Mouse (Mus musculus) embryonic facial prominence, embryonic 14.5 days (tissue): ENCODE results near the gene Gm20604. TPM values are rescaled to one million over a fixed set of nuclear protein-coding genes. Genes with fewer than 3 reads are reported as not detected.
A peak's percentile ranks its signal among the peaks of the same experiment; 100 is the strongest.

Experiments used
- ATAC-seq: fragments of 200-750 bp; cut with Nextera tagmentation; 2 replicates; pipeline ENCODE4 v1.8.0; 2017; ENCODE audit warnings: low read depth, moderate number of reproducible peaks, moderate TSS enrichment
- DNase-seq: peaks from one replicate; pipeline ENCODE4 v3.0.0-alpha.2; 2015; ENCODE audit warnings: low spot score
- H3K27ac ChIP-seq: fragments of 300-500 bp; sonication (generic); replicated peaks from 2 replicates; pipeline ENCODE4 v1.5.1; 2014; ENCODE audit warnings: low read depth, mild to moderate bottlenecking, low read length, moderate library complexity
- H3K27me3 ChIP-seq: fragments of 300-500 bp; sonication (generic); replicated peaks from 2 replicates; pipeline ENCODE4 v1.6.1; 2014; ENCODE audit warnings: low read length; ENCODE audit not compliant: control insufficient read depth, insufficient read depth
- H3K36me3 ChIP-seq: fragments of 300-500 bp; sonication (generic); 2 replicates; pipeline ENCODE4 v1.6.1; 2014; ENCODE audit warnings: low read length, mixed read lengths; ENCODE audit not compliant: control insufficient read depth, insufficient read depth
- H3K4me1 ChIP-seq: fragments of 300-500 bp; sonication (generic); 2 replicates; pipeline ENCODE4 v1.6.1; 2014; ENCODE audit warnings: antibody characterized with exemption, low read length; ENCODE audit not compliant: control insufficient read depth, insufficient read depth
- H3K4me2 ChIP-seq: fragments of 300-500 bp; sonication (generic); 2 replicates; pipeline ENCODE4 v1.6.1; 2014; ENCODE audit warnings: low read depth, mild to moderate bottlenecking, low read length, moderate library complexity, mixed read lengths
- H3K4me3 ChIP-seq: fragments of 300-500 bp; sonication (generic); 2 replicates; pipeline ENCODE4 v1.5.1; 2014; ENCODE audit warnings: low read depth, mild to moderate bottlenecking, low read length
- H3K9ac ChIP-seq: fragments of 300-500 bp; sonication (generic); 2 replicates; pipeline ENCODE4 v1.6.1; 2014; ENCODE audit warnings: low read depth, mild to moderate bottlenecking, low read length, moderate library complexity, mixed read lengths
- H3K9me3 ChIP-seq: fragments of 300-500 bp; sonication (generic); 2 replicates; pipeline ENCODE4 v1.6.1; 2016; ENCODE audit warnings: low read length; ENCODE audit not compliant: control insufficient read depth
- WGBS: fragments of 180-500 bp; shearing (Covaris S2); extraction: QIAGEN DNeasy Blood & Tissue Kit; methylation state at CpG from one replicate; pipeline ENCODE4 v1.1.7; 2014; 5-methylcytosine and 5-hydroxymethylcytosine counted together
- polyA plus RNA-seq: library from polyadenylated mRNA; unstranded; fragments of >200 nt; fragmentation: Nextera tagmentation; extraction: Ambion mirVana; gene quantifications from 2 replicates; pipeline ENCODE4 v1.2.1, GENCODE M21; 2014

Gm20604 gene
- polyA plus RNA-seq, 1 experiment from 2014 or later = 22.2 TPM

DNA sequence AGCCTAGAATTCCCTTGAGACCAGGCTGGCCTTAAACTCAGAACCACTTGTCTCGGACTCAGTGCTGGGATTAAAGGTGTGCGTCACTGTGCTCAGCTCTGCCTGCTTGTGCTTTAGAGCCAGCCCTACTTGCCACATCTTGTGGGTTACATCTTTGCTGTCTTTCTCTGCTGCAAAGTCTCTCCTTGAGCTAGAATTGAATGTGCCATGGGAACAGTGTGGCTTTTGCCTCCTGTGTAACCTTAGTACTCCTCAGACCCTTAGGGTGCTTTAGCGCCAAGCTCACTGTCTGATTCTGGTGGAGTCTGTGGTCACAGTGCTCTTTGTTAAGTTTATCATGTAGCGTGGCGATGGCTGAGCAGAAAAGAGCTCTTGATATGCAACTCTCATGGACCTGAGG is 14.2 kb upstream of the Gm20604 start:
- WGBS = 96% methylated on average over 5 of the region's 5 CpGs
- no peak for ATAC-seq

DNA sequence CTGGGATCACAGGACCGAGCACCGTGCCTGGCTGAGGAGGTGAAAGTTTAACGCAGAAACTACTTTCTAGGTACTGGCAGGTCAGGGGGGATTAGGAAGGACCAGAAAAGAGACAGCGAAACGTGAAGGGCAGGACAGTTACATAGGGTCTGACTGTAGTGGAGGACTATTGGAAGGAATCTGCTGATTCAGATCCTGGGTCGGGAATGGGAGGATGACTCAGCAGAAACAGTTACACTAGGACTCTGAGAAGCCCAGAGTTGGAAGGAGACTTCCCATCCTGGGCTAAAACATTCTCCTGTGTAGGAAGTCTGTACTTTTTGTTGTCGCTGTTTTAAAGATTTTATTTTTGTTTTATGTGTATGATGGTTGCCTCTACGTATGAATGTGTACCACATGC is 13.1 kb upstream of the Gm20604 start:
- H3K9me3 ChIP-seq = no peaks in the 10 kb centered on the region
- DNase-seq (no peak), ATAC-seq (no peak)
- no peak overlapping the region for H3K4me2 ChIP-seq
- no peak overlapping the region for H3K9ac ChIP-seq
- H3K27ac ChIP-seq = no peak overlapping the region
- no peak overlapping the region for H3K4me3 ChIP-seq
- H3K27me3 ChIP-seq = no peaks in the 10 kb centered on the region
- no peaks in the 10 kb centered on the region for H3K4me1 ChIP-seq
- 97% methylated on average over 8 of the region's 8 CpGs for WGBS
- H3K36me3 ChIP-seq = peaks cover 86% of the 10 kb centered on the region

More for the DNA sequence above, 14.2 kb upstream of the Gm20604 start:
- Histone ChIP-seq H3K4me1 (no peaks in the 10 kb centered on the region), H3K4me2 (no peak overlapping the region), H3K27me3 (no peaks in the 10 kb centered on the region), H3K36me3 (peaks cover 86% of the 10 kb centered on the region), H3K9me3 (no peaks in the 10 kb centered on the region), H3K27ac (no peak overlapping the region), H3K9ac (no peak overlapping the region), H3K4me3 (no peak overlapping the region)
- no peak for DNase-seq

DNA sequence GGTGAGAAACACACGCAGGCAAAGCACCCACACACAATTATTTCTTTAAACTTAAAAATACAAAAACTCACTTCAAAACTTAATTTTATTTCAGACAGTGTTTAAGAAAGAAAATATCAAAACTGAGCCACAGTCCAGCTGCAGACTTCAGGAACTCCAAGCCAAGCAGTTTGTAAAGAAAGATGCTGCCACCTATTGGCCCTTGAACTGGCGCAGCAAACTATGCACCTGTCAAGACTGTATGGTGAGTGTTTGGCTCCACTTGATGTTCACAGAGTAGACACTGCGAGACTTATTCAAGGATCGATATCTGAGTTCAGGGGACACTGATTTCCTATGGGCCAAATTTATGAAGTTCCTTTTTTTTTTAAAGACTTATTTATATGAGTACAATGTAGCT is 10.5 kb upstream of the Gm20604 start:
- Histone ChIP-seq H3K4me2 (no peak overlapping the region), H3K27ac (no peak overlapping the region), H3K9me3 (no peaks in the 10 kb centered on the region), H3K9ac (no peak overlapping the region), H3K36me3 (peaks cover 87% of the 10 kb centered on the region), H3K27me3 (no peaks in the 10 kb centered on the region), H3K4me3 (no peak overlapping the region), H3K4me1 (no peaks in the 10 kb centered on the region)
- ATAC-seq = no peak
- no peak for DNase-seq
- WGBS = 91% methylated on average over 4 of the region's 4 CpGs

DNA sequence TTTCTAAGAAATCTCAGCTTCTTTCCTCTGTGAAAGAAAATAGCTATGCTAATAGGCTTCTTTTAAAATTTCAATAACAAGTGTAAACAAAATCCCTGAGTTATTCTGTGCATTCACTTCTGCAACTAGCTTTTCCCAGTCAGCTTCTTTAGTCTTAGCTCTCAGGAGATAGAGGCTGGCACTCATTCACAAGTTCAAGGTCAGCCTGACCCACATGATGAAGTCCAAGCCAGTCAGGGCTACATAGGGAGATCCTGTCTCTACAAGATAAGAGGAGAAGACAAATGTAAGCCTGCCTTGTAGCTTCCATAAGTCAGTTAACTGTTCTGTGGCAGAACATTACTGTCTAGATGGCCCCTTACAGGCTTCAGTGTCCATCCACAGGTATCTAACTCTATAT is 5.2 kb upstream of the Gm20604 start:
- peaks cover 6% of the 10 kb centered on the region for H3K4me1 ChIP-seq
- DNase-seq (no peak), ATAC-seq (no peak)
- H3K9ac ChIP-seq = no peak overlapping the region
- no peaks in the 10 kb centered on the region for H3K9me3 ChIP-seq
- peaks cover 48% of the 10 kb centered on the region for H3K36me3 ChIP-seq
- no peak overlapping the region for H3K4me2 ChIP-seq
- no peak overlapping the region for H3K4me3 ChIP-seq
- no peaks in the 10 kb centered on the region for H3K27me3 ChIP-seq
- no peak overlapping the region for H3K27ac ChIP-seq

DNA sequence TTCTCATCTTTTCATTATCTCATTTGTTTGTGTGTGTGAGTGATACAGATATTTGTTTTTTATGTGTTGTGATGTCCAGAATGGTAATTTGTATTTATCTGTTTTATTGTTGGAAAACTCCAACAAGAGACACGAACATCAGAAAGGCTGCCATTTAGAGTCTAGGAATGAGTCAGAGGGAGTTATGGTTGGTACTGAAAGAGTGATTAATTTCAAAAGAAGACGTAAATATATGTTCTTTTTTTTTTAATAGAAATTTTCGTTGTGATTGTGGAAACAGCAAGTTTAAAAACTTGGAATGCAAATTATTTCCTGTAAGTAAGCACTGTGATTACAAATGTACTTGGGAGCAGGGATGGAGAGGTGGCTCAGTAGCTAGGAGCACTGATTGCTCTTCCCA is 3.2 kb upstream of the Gm20604 start:
- Histone ChIP-seq H3K4me1 (peaks cover 10% of the 10 kb centered on the region), H3K36me3 (peaks cover 31% of the 10 kb centered on the region), H3K4me2 (no peak overlapping the region), H3K9ac (no peak overlapping the region), H3K27me3 (no peaks in the 10 kb centered on the region), H3K9me3 (no peaks in the 10 kb centered on the region), H3K27ac (no peak overlapping the region), H3K4me3 (no peak overlapping the region)
- ATAC-seq (no peak), DNase-seq (no peak)
- WGBS = 85% methylated on average over 3 of the region's 3 CpGs

DNA sequence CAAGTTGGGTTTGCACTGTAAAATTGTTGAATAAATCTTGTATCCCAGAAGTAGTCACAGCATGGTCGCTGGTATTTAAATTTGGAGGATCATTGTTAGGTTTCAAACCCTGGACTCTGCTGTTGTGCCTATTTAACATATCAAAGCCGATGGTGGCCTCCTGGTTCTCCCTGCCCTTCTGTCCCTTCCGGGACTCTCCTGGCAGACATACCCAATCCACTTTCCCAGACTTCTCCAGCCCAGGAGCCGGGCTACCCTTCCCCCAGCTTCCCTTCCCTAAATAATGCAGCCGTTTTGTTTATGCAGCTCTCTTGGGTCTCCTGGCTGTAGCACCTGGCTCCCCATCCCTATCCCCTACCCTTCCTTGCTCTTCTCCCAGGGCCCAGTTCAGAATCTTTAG is 464 bp upstream of the Gm20604 start:
- Histone ChIP-seq H3K4me1 (peaks cover 13% of the 10 kb centered on the region), H3K36me3 (peaks cover 14% of the 10 kb centered on the region), H3K9me3 (no peaks in the 10 kb centered on the region), H3K4me3 (peak overlapping the region; percentile 64), H3K9ac (peak overlapping the region; percentile 77), H3K27me3 (no peaks in the 10 kb centered on the region), H3K4me2 (peak overlapping the region; percentile 92), H3K27ac (0 out of 2 replicates have a peak overlapping the region, but pooled peaks have one; percentile 15)
- DNase-seq (no peak), ATAC-seq (no peak)
- WGBS = 3% methylated on average over 5 of the region's 5 CpGs

DNA sequence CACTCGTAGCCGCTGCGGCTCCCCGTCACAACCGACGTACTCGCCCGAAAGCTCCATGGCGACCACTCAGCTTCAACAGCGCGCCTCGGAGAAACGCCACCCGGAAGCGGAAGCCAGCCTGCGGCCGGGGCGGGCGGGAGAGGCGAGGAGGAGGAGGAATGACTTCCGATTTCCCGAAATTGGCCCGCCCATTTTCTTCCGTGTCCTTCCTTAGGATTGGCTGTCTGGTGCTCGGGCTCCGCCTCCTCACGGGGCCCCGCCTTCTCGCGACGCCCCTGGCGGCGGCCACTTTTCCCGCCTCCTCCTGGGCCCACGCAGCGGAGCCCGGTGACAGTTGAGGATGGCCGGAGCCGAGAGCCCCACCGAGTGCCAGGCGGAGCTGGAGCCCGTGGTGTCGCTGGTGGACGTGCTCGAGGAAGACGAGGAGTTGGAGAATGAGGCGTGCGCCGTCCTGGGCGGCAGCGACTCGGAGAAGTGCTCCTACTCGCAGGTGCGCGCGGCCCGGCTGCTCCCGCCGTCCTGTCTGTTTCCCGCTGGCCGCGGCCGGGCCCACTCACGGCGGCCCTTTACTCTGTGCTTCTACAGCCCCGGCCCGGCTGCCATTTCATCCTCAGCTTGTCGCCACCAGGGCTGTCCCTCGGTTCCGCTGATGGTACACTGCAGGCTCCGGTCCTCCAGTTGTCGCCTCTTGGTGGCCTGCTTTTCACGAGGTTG is 626 bp downstream of the Gm20604 start, which contains the start of the genes Gm28051, Gon7 and Ubr7:
Gm28051 (minus strand) TSS at position 77 of the 714 bp plus-strand sequence.
Gon7 (minus strand) TSS at position 115 of the 714 bp plus-strand sequence.
Ubr7 (plus strand) TSS at position 279 of the 714 bp plus-strand sequence.
- ATAC-seq (peak; percentile 97), DNase-seq (peak; percentile 99)
- WGBS = under 1% methylated on average over 37 of the region's 73 CpGs
- peaks cover 16% of the 10 kb centered on the region for H3K36me3 ChIP-seq
- peak within 1 kb of the TSS; percentile 81 for H3K27ac ChIP-seq
- H3K9ac ChIP-seq = peak within 1 kb of the TSS; percentile 77
- peaks cover 13% of the 10 kb centered on the region for H3K4me1 ChIP-seq
- no peaks in the 10 kb centered on the region for H3K27me3 ChIP-seq
- peak within 1 kb of the TSS; percentile 92 for H3K4me2 ChIP-seq
- no peaks in the 10 kb centered on the region for H3K9me3 ChIP-seq
- peak within 1 kb of the TSS; percentile 64 for H3K4me3 ChIP-seq

DNA sequence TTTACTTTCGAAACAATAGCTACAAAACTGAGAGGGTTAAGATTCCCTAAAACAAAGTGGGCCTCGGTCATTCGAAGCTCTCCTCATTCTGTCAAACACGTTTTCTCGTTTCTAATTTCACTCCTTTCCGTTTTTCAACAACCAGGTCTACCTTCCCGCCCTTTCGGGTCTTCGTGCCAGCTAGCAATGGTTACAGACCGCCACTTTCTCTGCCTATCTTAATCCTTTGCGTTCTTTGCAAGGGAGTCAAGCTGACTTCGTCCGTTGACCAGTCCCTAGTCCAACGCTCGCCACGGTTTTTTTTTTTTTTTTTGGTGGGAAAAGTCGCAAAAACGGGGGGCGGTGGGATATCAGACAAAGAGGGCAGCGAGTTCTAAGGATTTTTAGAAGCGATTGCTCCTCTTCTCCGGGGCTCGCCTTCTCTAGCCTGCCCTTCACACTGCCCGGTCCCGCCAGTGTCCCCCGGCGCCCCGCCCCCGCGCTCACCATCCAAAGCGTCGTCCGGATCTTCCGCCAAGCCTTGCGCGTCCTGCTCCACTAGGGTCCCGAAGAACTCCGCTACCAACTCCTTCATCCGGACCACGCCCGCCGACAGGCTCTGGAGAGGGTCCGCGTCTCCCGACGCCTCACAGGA is 1.3 kb downstream of the Gm20604 start:
- H3K27me3 ChIP-seq = no peaks in the 10 kb centered on the region
- WGBS = 1% methylated on average over 46 of the region's 46 CpGs
- H3K4me2 ChIP-seq = peak overlapping the region; percentile 74
- peak overlapping the region; percentile 81 for H3K27ac ChIP-seq
- peaks cover 13% of the 10 kb centered on the region for H3K4me1 ChIP-seq
- no peaks in the 10 kb centered on the region for H3K9me3 ChIP-seq
- peaks cover 13% of the 10 kb centered on the region; the same call in 1 of the 2 replicates for H3K36me3 ChIP-seq
- ATAC-seq (peak; percentile 85), DNase-seq (peak; percentile 20)
- H3K9ac ChIP-seq = peak overlapping the region; percentile 77
- peak overlapping the region; percentile 64 for H3K4me3 ChIP-seq
